Mouse (Mus musculus) heart, postnatal 14 days (tissue): ENCODE results near the gene Rpl35. TPM values are rescaled to one million over a fixed set of nuclear protein-coding genes. Genes with fewer than 3 reads are reported as not detected.

Experiments used
- DNase-seq, 2 experiments: peaks; one replicate each; pipeline ENCODE4 v3.0.0; 2021 to 2022
- intact Hi-C: fragments of 180-260 bp; cut with DNase I; formaldehyde crosslinking; loops from one replicate; pipeline ENCODE4 v1.15.1; 2025
- total RNA-seq, 2 experiments: library from RNA; stranded (reverse); gene quantifications; 2 replicates each; pipeline ENCODE4 v1.2.3; 2021

Gene Rpl35
- total RNA-seq, 2 experiments from 2014 or later = 312 to 359 TPM

DNA sequence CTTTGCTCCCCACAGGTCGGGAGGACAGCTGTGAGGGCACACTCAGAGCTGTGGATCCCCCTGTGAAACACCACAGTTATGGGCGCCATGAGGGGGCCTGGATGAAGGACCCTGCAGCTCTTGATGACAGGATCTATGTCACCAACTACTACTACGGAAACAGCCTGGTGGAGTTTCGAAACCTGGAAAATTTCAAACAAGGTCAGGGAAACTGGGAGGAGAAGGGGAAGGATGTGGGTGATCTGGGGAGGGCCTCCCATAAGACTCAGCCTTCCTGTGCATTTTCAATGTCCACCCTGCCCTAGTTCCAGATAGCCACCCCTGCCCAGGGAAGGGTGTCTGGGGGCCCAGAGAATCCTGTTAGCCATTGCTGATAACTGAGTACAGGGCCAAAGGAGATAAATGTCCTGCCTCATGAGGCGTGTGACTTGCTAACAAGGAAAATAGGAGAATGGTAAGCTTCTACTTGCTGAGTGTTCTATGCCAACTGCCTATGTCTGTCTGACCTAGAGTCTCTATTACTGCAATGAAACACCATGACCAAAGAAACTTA is 47.7 kb downstream of the Rpl35 start:
- intact Hi-C loops = no loop called here
- no peak for DNase-seq

DNA sequence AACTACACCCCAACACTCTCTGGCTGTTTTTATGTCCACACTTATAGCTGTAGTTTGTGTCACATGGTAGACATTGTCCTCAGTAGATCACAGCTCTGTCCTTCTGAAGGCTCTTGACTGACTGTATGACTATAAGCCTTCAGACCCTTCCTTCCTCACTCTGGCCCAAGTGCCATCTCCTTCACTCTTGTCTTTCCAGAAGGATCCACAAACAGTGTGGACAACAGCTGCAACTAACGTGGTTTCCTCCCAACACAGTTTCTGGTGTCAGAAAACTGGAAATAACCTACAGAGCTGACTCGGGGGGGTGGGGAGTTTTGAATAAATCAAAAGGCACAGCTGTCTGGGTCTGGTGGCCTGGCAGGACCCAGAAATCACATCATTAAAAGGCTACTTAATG is 49.4 kb downstream of the Rpl35 start:
- intact Hi-C loops = no loop called here
- DNase-seq = no peak

DNA sequence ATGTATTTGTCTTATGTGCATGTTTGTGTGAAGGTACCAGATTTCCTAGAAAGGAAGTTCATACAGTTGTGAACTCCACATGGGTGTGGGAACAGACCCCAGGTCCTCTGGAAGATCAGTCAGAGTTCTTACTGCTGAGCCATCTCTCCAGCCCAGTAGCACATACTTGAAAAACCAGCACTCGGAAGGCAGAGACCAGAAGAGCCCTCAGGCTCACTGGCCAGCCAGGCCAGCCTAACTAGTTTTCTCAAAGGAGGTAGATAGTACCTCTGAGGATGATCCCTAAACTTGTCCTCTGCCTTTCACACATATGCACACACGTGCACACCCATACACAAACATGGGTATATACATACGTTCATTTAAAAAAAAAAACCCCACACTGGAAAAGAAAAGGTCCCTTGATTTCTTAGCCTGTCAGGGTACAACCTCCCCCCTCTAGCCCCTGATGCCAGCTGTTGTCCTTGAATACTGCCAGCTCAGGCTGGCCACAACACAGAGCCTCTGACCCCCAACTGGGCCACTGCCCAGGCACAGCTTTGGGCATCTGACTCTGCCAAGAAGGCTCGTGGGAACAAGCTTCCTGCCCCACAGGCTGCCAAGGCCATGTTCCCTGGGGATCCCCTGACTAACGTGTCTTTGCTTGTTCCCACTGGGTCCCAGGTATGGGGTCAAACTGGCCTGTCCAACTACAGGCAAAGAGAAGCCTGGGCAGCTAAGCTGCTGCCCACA is 52.1 kb downstream of the Rpl35 start:
- DNase-seq = peak; percentile 65 to 79
- intact Hi-C loops = no loop called here

Other genes starting within 250 kb of the Rpl35 start
- 1 to 10 TPM; 1.2 to 1.3 TPM for gene Nr6a1, start 77.9 kb downstream of the Rpl35 start, total RNA-seq
- gene Olfml2a, start 73.6 kb downstream of the Rpl35 start, total RNA-seq = 10 to 100 TPM; 11.6 to 11.8 TPM
- gene Wdr38, start 8.1 kb downstream of the Rpl35 start, total RNA-seq = under 1 TPM; 0.19 to 0.34 TPM
- gene Arpc5l, start 276 bp downstream of the Rpl35 start, total RNA-seq = 10 to 100 TPM; 68.4 to 73.5 TPM
- 10 to 100 TPM; 17.9 to 19.2 TPM for gene Golga1, start 59.9 kb upstream of the Rpl35 start, total RNA-seq
- gene Scai, start 185.1 kb upstream of the Rpl35 start, total RNA-seq = 1 to 10 TPM; 8.9 to 9.8 TPM
- gene Ppp6c, start 220.8 kb upstream of the Rpl35 start, total RNA-seq = 10 to 100 TPM; 58.0 to 62.5 TPM